Mouse (Mus musculus): ENCODE results near the gene Pmvk. TPM values are rescaled to one million over a fixed set of nuclear protein-coding genes. Genes with fewer than 3 reads are reported as not detected.
"Not testable (repeated sequence)": the region's sequence is repeated elsewhere in the genome, so short reads cannot be mapped to it uniquely, and the experiment has no call there.

The Pmvk gene
- total and polyA plus RNA-seq, 3 experiments, result 13.9 to 27.7 (median 21.5) TPM

- DNase-seq, result no peak
Measured at GRCm38 (mm10) chr3:89425876-89426275, 28.5 kb upstream of the Pmvk start.

- not testable (repeated sequence) for DNase-seq
Measured at GRCm38 (mm10) chr3:89429021-89429420, 25.3 kb upstream of the Pmvk start.

- peak; percentile 99 for DNase-seq
Measured at GRCm38 (mm10) chr3:89430171-89431159, 23.9 kb upstream of the Pmvk start, which contains the start of gene Pygo2. Pygo2 (plus strand) TSS chr3:89430214.

- no peak for DNase-seq
Measured at GRCm38 (mm10) chr3:89432606-89433005, 21.7 kb upstream of the Pmvk start.

- DNase-seq, result no peak
Measured at GRCm38 (mm10) chr3:89434532-89434931, 19.8 kb upstream of the Pmvk start.

GRCm38 (mm10) chr3:89435041-89435440, 19.3 kb upstream of the Pmvk start:
- no peak for DNase-seq

- peak; percentile 82 for DNase-seq
Measured at GRCm38 (mm10) chr3:89436176-89437113, 17.9 kb upstream of the Pmvk start, which contains the start of gene Pbxip1. Pbxip1 (plus strand) TSS chr3:89436706.

- no peak for DNase-seq
Measured at GRCm38 (mm10) chr3:89437269-89437668, 17.1 kb upstream of the Pmvk start.

- DNase-seq, result peak; percentile 78
Measured at GRCm38 (mm10) chr3:89440691-89441090, 13.7 kb upstream of the Pmvk start.

GRCm38 (mm10) chr3:89448720-89449537, 5.4 kb upstream of the Pmvk start:
- peak; percentile 79 for DNase-seq

GRCm38 (mm10) chr3:89449541-89449940, 4.8 kb upstream of the Pmvk start:
- peak; percentile 71 for DNase-seq

GRCm38 (mm10) chr3:89451916-89452315, 2.4 kb upstream of the Pmvk start:
- DNase-seq, result no peak

- DNase-seq, result no peak
Measured at GRCm38 (mm10) chr3:89455786-89456285, 1.5 kb downstream of the Pmvk start.

GRCm38 (mm10) chr3:89456726-89457665, 2.7 kb downstream of the Pmvk start:
- DNase-seq, result peak; percentile 71

- peak; percentile 48 for DNase-seq
Measured at GRCm38 (mm10) chr3:89458372-89458964, 4.1 kb downstream of the Pmvk start.

GRCm38 (mm10) chr3:89458965-89459807, 4.8 kb downstream of the Pmvk start:
- peak; percentile 92 for DNase-seq

GRCm38 (mm10) chr3:89468268-89468667, 13.9 kb downstream of the Pmvk start:
- DNase-seq, result no peak

GRCm38 (mm10) chr3:89472280-89472679, 17.9 kb downstream of the Pmvk start:
- no peak for DNase-seq

- no peak for DNase-seq
Measured at GRCm38 (mm10) chr3:89473838-89474237, 19.5 kb downstream of the Pmvk start.
